Mouse (Mus musculus) intestine, embryonic 16.5 days (tissue): ENCODE measurements at regions not wholly inside any gene's neighbourhood (a gene's known extent, or its start where the extent isn't known, plus 50 kb on each side); places are given as distances from the start of the nearest gene placed in this dataset.
A peak's percentile ranks its signal among the peaks of the same experiment; 100 is the strongest.
"Not testable (repeated sequence)": the region's sequence is repeated elsewhere in the genome, so short reads cannot be mapped to it uniquely, and the experiment has no call there.

Source experiments
- ATAC-seq: fragments of 200-750 bp; cut with Nextera tagmentation; 2 replicates; pipeline ENCODE4 v1.8.0; 2017; ENCODE audit warnings: moderate TSS enrichment, moderate library complexity
- H3K27ac ChIP-seq: fragments of 300-500 bp; sonication (generic); 2 replicates; pipeline ENCODE4 v1.5.1; 2014; ENCODE audit warnings: mild to moderate bottlenecking, low read length
- H3K27me3 ChIP-seq: fragments of 300-500 bp; sonication (generic); replicated peaks from 2 replicates; pipeline ENCODE4 v1.6.1; 2014; ENCODE audit warnings: low read length, control low read depth, mixed read lengths; ENCODE audit not compliant: control insufficient read depth, insufficient read depth
- H3K36me3 ChIP-seq: fragments of 300-500 bp; sonication (generic); 2 replicates; pipeline ENCODE4 v1.6.1; 2014; ENCODE audit warnings: low read length, control low read depth; ENCODE audit not compliant: control insufficient read depth, insufficient read depth
- H3K4me1 ChIP-seq: fragments of 300-500 bp; sonication (generic); 2 replicates; pipeline ENCODE4 v1.6.1; 2014; ENCODE audit warnings: low read length, control low read depth, mixed read lengths; ENCODE audit not compliant: control insufficient read depth, insufficient read depth
- H3K4me2 ChIP-seq: fragments of 300-500 bp; sonication (generic); 2 replicates; pipeline ENCODE4 v1.6.1; 2014; ENCODE audit warnings: low read depth, low read length, control low read depth
- H3K4me3 ChIP-seq: fragments of 300-500 bp; sonication (generic); 2 replicates; pipeline ENCODE4 v1.5.1; 2014; ENCODE audit warnings: mild to moderate bottlenecking, low read length
- H3K9ac ChIP-seq: fragments of 300-500 bp; sonication (generic); 2 replicates; pipeline ENCODE4 v1.6.1; 2014; ENCODE audit warnings: low read depth, low read length
- H3K9me3 ChIP-seq: fragments of 300-500 bp; sonication (generic); 2 replicates; pipeline ENCODE4 v1.6.1; 2016; ENCODE audit warnings: low read length, control low read depth; ENCODE audit not compliant: control insufficient read depth
- WGBS: fragments of 180-500 bp; shearing (Covaris S2); extraction: QIAGEN DNeasy Blood & Tissue Kit; methylation state at CpG from one replicate; pipeline ENCODE4 v1.1.7; 2014; 5-methylcytosine and 5-hydroxymethylcytosine counted together

DNA sequence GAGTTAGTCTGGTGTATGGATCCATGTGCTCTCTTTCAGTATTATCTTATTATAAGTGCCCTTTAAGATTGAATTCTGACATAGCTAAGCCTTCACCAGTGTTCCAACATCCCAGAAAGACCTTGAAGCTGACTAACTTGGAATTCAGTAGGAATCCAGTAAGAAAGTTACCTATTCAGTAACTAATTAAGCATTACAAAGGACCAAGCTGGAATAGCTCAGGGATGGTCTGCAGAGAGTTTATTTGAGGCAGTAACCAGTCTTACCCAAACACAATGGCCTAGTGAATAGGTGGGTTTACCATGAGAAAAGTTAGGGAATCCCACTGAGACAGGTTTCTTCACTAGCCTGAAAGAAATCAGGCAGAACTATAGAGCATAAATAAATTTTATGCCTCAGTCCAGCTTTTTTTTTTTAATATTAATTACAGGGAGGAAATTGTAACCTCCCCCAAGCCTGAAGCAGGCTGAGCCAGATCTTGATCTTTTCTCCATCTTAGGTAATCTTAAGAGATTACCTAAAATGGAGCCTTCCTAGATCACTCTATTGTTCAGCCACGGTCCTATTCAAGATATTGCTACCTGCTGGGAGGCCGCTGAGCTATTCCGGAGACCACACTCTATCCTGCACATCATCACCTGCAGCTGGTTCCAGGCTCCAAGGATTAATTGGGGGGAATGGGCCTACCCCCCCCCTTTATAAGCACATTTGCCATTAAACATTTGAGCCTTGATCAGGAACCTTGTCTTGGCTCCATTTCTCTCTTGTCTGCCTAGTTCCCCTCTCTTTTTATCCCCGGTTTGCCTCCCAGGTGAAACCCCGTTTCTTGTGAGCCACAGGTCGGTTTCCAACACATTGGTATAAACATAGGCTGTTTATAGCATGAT, 93.0 kb upstream of the Gnai1 start:
- ATAC-seq, H3K27me3 ChIP-seq, H3K27ac ChIP-seq, H3K9me3 ChIP-seq, H3K36me3 ChIP-seq, H3K9ac ChIP-seq, H3K4me2 ChIP-seq, H3K4me1 ChIP-seq, H3K4me3 ChIP-seq: not testable (repeated sequence)
- 77% methylated on average over 6 of the region's 6 CpGs for WGBS

DNA sequence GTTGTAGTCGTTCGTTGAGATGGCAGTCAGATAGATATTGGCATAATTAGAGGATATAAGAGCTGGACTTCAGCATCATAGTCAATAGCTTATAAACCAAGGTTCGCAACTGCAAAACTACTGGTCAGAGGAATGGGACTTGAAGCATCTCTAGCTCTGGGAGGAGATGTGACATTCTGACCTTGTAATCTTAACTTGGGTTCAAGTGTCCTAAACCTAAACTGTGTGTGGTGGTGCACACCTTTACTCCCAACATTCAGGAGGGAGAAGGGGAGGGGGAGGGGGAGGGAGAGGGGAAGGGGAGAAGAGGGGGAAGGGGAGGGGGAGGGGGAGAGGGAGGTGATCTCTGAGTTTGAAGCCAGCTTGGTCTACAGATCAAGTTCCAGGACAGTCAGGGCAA, 89.1 kb upstream of the Gnai1 start:
- WGBS = 87% methylated on average over 3 of the region's 3 CpGs
- H3K9me3 ChIP-seq = no peaks in the 10 kb centered on the region
- no peak for ATAC-seq
- H3K9ac ChIP-seq = no peak overlapping the region
- no peak overlapping the region for H3K27ac ChIP-seq
- no peak overlapping the region for H3K4me2 ChIP-seq
- H3K4me3 ChIP-seq = no peak overlapping the region
- H3K4me1 ChIP-seq = no peaks in the 10 kb centered on the region
- no peaks in the 10 kb centered on the region for H3K36me3 ChIP-seq
- H3K27me3 ChIP-seq = no peaks in the 10 kb centered on the region

DNA sequence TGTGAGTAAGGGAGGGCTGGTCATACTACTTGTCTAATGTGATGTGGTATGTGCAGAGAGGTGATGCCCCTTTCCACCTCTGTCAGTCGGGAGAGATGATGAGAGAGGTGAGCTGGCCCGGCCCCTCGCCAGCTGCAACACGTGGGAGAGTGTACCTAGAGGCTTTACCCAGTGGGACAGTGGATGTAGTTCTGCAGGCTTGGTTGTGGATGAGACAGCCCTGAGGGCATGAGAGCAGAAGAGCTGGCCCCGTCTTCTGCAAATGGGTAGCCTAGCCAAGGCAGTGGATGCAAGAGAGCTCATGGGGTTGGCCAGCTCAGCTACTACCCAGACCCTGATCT, 88.1 kb upstream of the Gnai1 start:
- Histone ChIP-seq H3K36me3 (no peaks in the 10 kb centered on the region), H3K27me3 (no peaks in the 10 kb centered on the region), H3K27ac (no peak overlapping the region), H3K4me3 (no peak overlapping the region), H3K4me2 (no peak overlapping the region), H3K9me3 (no peaks in the 10 kb centered on the region), H3K9ac (no peak overlapping the region), H3K4me1 (no peaks in the 10 kb centered on the region)
- ATAC-seq = no peak
- WGBS = 89% methylated on average over 5 of the region's 5 CpGs

DNA sequence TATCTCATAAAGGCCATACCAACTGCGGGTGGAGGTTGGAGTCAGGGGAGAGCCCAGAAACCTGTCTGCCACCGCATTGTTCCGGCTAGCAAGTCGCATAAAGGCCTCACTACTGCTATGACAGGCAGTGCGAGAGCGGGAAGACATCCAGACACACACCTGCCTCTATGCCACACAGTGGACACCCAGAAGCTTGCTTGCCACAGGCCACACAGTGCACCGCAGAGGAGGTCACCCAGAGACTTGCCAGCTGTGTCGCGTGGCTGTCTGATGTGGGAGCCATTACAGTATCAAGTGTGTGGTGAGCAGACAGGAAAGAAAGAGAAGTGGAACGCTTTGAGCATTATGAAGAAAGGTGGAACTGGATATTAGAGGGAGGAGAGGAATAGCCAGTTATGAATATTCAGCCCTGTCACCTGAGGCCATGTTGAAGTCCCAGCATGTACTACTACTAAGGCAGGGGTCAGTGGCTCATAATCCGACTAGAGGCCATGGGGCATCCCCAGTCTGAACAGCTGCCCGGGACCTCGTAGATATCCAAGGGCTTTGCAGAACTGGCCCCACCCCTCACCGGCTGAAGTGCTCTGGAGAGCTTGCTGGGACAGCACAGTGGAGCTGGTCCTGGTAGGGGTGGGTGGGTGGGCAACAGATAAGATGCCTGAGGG, 87.6 kb upstream of the Gnai1 start:
- Histone ChIP-seq H3K4me3 (no peak overlapping the region), H3K36me3 (no peaks in the 10 kb centered on the region), H3K27me3 (no peaks in the 10 kb centered on the region), H3K27ac (no peak overlapping the region), H3K9ac (no peak overlapping the region), H3K4me1 (no peaks in the 10 kb centered on the region), H3K4me2 (no peak overlapping the region), H3K9me3 (no peaks in the 10 kb centered on the region)
- ATAC-seq = no peak
- WGBS = 87% methylated on average over 14 of the region's 14 CpGs

DNA sequence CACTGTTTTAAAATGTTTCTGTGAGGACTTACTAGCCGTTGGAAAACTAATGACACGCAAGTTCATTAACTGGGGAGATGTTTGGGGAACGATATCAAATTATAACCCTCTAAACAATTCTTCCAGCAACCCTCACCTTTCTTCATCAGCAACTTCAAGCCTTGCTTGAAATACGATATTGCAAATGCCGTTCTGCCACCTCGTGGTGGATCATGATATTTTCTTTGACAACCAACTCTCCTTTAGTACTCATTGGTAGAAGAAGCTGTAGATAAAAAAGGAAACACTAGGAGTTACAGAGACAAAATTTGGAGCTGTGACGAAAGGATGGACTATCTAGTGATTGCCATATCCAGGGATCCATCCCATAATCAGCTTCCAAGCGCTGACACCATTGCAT, 85.8 kb upstream of the Gnai1 start:
- no peak overlapping the region for H3K4me2 ChIP-seq
- ATAC-seq = peak; percentile 40; the same call in 1 of the 2 replicates
- H3K36me3 ChIP-seq = no peaks in the 10 kb centered on the region
- H3K27me3 ChIP-seq = no peaks in the 10 kb centered on the region
- H3K4me3 ChIP-seq = no peak overlapping the region
- no peaks in the 10 kb centered on the region for H3K9me3 ChIP-seq
- 21% methylated on average over 8 of the region's 8 CpGs for WGBS
- no peak overlapping the region for H3K27ac ChIP-seq
- no peaks in the 10 kb centered on the region for H3K4me1 ChIP-seq
- no peak overlapping the region for H3K9ac ChIP-seq

DNA sequence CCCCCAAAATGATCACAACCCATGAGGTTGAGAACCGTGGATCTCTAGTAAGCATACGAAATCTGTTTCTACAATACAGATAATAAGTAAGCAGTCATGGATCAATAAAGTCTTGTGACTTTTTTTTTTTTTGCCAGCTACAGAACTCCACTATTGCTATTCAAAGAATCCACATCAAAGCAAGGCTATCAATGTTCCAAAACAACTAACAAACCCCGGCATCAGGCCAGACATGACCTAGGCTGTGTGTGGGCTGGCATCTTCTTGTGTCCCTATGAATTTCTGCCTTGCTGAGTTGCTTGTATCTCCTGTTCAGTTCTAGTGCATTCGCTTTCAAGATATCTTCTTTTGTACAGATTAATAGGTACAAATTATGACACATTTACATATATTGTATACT, 79.8 kb upstream of the Gnai1 start:
- WGBS = 82% methylated on average over 4 of the region's 4 CpGs

DNA sequence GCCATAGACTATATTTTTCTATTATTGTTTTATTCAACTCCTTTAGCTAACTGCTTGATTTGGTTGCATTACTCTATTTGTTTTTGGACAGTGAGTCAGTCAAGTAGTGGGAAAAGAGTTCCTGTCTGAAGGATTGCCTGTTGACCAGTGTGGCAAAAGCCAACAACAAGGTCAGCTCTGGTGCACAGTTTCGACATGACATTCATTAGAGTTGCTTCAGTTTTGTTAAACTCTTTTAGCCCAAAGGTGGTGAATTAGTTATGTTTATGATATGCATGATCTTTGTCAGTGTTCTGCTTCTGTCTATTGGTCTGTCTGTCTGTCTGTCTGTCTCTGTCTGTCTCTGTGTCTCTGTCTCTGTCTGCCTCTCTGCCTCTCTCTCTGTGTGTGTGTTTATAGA, 79.1 kb upstream of the Gnai1 start:
- no peak overlapping the region for H3K9ac ChIP-seq
- H3K9me3 ChIP-seq = no peaks in the 10 kb centered on the region
- no peaks in the 10 kb centered on the region for H3K27me3 ChIP-seq
- no peaks in the 10 kb centered on the region for H3K36me3 ChIP-seq
- H3K4me1 ChIP-seq = no peaks in the 10 kb centered on the region
- H3K4me3 ChIP-seq = no peak overlapping the region
- H3K27ac ChIP-seq = no peak overlapping the region
- 64% methylated on average over 1 of the region's 1 CpGs for WGBS
- ATAC-seq = no peak
- H3K4me2 ChIP-seq = no peak overlapping the region

More for the DNA sequence above, 79.8 kb upstream of the Gnai1 start:
- no peak for ATAC-seq
- H3K4me3 ChIP-seq = no peak overlapping the region
- H3K9me3 ChIP-seq = no peaks in the 10 kb centered on the region
- no peaks in the 10 kb centered on the region for H3K27me3 ChIP-seq
- H3K27ac ChIP-seq = no peak overlapping the region
- H3K4me2 ChIP-seq = no peak overlapping the region
- H3K36me3 ChIP-seq = no peaks in the 10 kb centered on the region
- no peaks in the 10 kb centered on the region for H3K4me1 ChIP-seq
- no peak overlapping the region for H3K9ac ChIP-seq

DNA sequence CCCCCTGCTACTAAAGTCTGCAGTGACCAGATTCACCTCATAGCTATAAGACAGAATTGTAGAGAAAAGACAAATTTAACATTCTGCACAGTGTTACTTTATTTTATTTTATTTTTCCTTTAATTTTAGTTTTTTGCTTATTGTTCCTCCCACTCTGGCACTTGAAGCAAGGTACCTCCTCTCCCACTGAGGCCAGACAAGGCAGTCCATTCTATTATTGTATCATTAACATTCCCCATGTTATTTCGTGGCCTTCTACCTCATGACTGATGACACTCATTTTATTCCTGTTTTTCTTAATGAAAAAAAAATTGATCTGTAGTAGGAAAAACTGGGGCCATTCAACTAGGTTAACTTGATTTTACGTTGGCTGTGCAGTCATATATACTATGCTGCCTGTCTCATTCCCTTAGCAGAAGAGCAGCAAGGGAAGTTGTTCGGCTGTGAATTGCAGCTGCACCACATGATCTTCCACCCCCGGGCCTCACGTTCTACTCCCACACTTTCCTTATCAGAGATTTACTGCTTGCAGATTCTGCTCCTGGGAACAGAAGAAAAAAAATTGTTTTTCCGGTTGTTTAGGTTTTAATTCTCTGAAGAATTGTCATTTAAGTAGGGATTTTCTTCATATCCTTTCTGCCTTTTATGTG, 76.1 kb upstream of the Gnai1 start:
- no peak overlapping the region for H3K27ac ChIP-seq
- ATAC-seq = peak; percentile 92
- H3K9ac ChIP-seq = no peak overlapping the region
- no peak overlapping the region for H3K4me3 ChIP-seq
- H3K4me2 ChIP-seq = no peak overlapping the region
- 34% methylated on average over 6 of the region's 6 CpGs for WGBS
- H3K27me3 ChIP-seq = no peaks in the 10 kb centered on the region
- no peaks in the 10 kb centered on the region for H3K4me1 ChIP-seq
- no peaks in the 10 kb centered on the region for H3K36me3 ChIP-seq
- H3K9me3 ChIP-seq = no peaks in the 10 kb centered on the region

DNA sequence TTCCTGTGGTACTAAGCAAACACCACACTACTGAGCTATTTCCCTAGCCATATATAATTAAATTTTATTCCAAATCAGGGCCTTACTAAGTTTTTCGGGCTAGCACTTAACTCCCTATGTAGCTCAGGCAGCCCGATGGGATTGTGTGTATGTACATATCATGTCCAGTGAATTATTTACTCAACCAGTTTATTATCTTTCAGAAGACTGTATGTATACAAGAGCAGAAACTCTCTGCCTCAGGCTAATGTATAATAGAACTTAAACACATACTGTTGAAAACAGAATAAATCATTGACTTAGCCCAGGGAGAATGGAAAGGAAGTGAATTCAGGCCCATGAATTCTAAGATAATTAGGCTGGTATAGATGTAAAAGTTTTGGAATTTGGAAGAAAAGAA, 74.1 kb upstream of the Gnai1 start:
- Histone ChIP-seq H3K4me1 (no peaks in the 10 kb centered on the region), H3K4me2 (no peak overlapping the region), H3K27ac (no peak overlapping the region), H3K9me3 (no peaks in the 10 kb centered on the region), H3K4me3 (no peak overlapping the region), H3K27me3 (no peaks in the 10 kb centered on the region), H3K9ac (no peak overlapping the region), H3K36me3 (no peaks in the 10 kb centered on the region)
- no peak for ATAC-seq
- 44% methylated on average over 2 of the region's 2 CpGs for WGBS
